Mouse (Mus musculus): ENCODE measurements around the gene Fbxo5.

GRCm38 (mm10) chr10:5823291-5823739 is 17.9 kb upstream of the Fbxo5 start:
- TF ChIP-seq CTCF (IDR thresholded peaks at IDR 0.05; ENCODE audit: control insufficient read depth, insufficient read depth, insufficient replicate concordance, low read depth, low read length) (no peak), POLR2A (IDR thresholded peaks at IDR 0.05; ENCODE audit: control insufficient read depth, low read depth, low read length) (no peak)
